Mouse (Mus musculus): ENCODE measurements at regions not wholly inside any gene's neighbourhood (a gene's known extent, or its start where the extent isn't known, plus 50 kb on each side); places are given as distances from the start of the nearest gene placed in this dataset.

DNA sequence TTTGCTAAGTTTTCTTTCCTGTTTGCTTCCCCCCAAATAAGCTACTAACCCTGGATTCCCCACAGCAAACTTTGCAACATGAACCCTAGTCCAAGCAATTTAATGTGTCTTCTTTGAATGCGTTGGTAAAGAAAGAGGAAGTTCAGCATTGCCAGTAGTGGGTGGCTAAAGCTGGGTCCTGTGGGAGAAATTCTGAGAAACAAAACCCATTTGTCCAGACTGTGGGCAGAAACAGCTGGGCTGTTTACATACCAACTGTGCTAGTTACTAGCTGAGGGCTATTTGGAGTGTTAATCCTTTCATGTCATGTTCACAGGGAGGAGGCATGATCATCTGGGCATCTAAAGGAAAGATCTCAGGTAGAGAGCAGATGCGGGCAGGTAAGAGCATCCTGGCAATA lies 51.8 kb upstream of the 1190002N15Rik start:
- no peaks in the 10 kb centered on the region for H3K36me3 ChIP-seq (replicated peaks)
- H3K4me3 ChIP-seq: no peak overlapping the region
- ATAC-seq (replicated peaks): no peak
- H3K4me2 ChIP-seq: no peak overlapping the region
- H3K4me1 ChIP-seq: no peaks in the 10 kb centered on the region
- no peak overlapping the region for H3K9ac ChIP-seq
- H3K27me3 ChIP-seq (replicated peaks): no peaks in the 10 kb centered on the region
- WGBS: 91% methylated on average over 2 of the region's 2 CpGs
- no peaks in the 10 kb centered on the region for H3K9me3 ChIP-seq
- no peak overlapping the region for H3K27ac ChIP-seq

- Histone ChIP-seq H3K36me3 (replicated peaks) (no peaks in the 10 kb centered on the region), H3K4me2 (no peak overlapping the region), H3K4me3 (no peak overlapping the region), H3K9me3 (no peaks in the 10 kb centered on the region), H3K27ac (no peak overlapping the region), H3K9ac (no peak overlapping the region), H3K4me1 (peaks cover 2% of the 10 kb centered on the region; the same call in 1 of the 2 replicates), H3K27me3 (replicated peaks) (no peaks in the 10 kb centered on the region)
- ATAC-seq (replicated peaks): no peak
- 92% methylated on average over 2 of the region's 2 CpGs for WGBS
Measured at GRCm38 (mm10) chr9:94604993-94605392, 64.7 kb upstream of the Slc9a9 start.

DNA sequence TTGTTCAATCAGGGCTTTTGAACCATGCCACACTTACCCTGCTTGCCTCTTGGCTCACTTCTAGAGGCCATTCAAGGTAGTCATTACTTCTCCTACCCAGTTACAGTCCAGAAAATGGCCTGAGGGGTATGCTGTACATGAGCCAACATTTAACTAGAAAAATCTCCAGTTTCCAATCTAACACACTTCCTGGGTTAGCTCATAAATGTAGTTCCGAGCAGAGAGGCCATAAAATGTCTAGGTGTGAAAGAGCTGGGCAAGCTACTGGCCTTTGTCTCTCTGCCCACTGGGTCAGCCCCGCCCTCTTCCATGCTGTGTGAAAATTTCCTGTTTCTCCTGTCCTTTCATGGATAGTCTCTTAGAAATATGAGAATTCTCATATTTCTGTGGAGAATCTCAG lies 63.3 kb upstream of the Slc9a9 start:
- Histone ChIP-seq H3K4me1 (peaks cover 13% of the 10 kb centered on the region), H3K4me3 (no peak overlapping the region), H3K9ac (no peak overlapping the region), H3K9me3 (no peaks in the 10 kb centered on the region), H3K27ac (no peak overlapping the region), H3K4me2 (no peak overlapping the region), H3K27me3 (replicated peaks) (no peaks in the 10 kb centered on the region), H3K36me3 (replicated peaks) (no peaks in the 10 kb centered on the region)
- no peak for ATAC-seq (replicated peaks)
- 78% methylated on average over 2 of the region's 2 CpGs for WGBS

DNA sequence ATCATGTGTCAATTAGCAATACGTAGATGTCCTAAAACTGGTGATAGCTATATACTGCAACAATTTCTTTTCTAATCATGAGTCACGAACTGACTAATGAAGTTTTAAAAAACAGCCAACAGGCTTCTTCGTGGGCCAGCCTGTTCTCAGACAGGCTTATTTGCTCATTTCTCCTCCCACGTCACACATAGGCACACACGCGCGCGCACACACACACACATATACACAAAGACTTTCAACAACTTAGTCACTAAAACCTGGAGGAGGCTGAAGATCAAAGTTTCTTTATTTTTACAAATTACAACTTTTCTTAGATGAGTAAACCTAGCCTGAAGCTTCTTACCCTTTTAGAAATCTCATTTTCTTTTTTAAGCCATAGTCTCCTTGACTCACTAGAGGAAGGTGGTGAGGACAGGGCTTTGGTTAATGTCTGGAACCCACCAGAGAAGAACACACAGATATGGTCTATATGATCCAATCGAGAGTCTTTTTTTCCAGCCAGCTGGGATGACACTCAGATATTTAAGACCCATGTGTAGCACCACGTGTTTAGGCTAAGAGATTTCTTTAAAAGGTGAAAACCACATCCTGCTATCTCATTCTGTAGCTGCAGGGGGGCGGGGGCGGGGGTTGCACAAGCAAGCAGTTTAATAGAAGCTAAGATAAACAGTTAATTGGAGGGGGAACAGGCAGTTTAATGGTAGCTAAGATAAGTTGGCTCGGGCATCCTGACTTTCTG lies 62.5 kb upstream of the Slc9a9 start:
- H3K36me3 ChIP-seq (replicated peaks): no peaks in the 10 kb centered on the region
- no peaks in the 10 kb centered on the region for H3K27me3 ChIP-seq (replicated peaks)
- no peak overlapping the region for H3K4me3 ChIP-seq
- H3K4me1 ChIP-seq: peaks cover 13% of the 10 kb centered on the region
- no peak overlapping the region for H3K27ac ChIP-seq
- no peak overlapping the region for H3K9ac ChIP-seq
- H3K4me2 ChIP-seq: no peak overlapping the region
- WGBS: 85% methylated on average over 13 of the region's 13 CpGs
- no peaks in the 10 kb centered on the region for H3K9me3 ChIP-seq
- ATAC-seq (replicated peaks): no peak

GRCm38 (mm10) chr9:94607750-94608106 lies 62.0 kb upstream of the Slc9a9 start:
- no peak overlapping the region for H3K9ac ChIP-seq
- no peaks in the 10 kb centered on the region for H3K36me3 ChIP-seq (replicated peaks)
- peaks cover 13% of the 10 kb centered on the region for H3K4me1 ChIP-seq
- ATAC-seq (replicated peaks): no peak
- no peak overlapping the region for H3K27ac ChIP-seq
- H3K27me3 ChIP-seq (replicated peaks): no peaks in the 10 kb centered on the region
- H3K9me3 ChIP-seq: no peaks in the 10 kb centered on the region
- WGBS: 85% methylated on average over 2 of the region's 2 CpGs
- H3K4me2 ChIP-seq: no peak overlapping the region
- no peak overlapping the region for H3K4me3 ChIP-seq

DNA sequence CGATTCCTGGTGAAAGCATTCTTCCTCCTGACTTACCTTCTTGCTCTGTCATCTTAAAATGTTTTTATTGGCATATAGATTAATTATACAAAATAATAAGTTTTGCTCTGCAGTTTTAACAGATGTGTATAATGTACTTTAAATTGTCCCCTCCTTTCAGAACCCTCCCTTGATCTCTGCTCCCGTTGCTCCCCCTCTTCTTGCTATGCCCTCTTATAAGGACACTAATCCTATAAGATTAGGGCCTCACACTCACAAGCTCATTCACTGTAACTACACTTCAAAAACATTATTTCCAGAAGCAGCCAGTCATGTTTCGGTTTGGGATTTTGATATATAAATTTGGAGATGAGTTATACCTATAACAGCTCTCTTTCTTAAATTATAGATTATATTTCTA lies 59.6 kb upstream of the Slc9a9 start:
- no peak overlapping the region for H3K4me3 ChIP-seq
- no peak overlapping the region for H3K27ac ChIP-seq
- H3K9ac ChIP-seq: no peak overlapping the region
- H3K27me3 ChIP-seq (replicated peaks): no peaks in the 10 kb centered on the region
- H3K4me1 ChIP-seq: peaks cover 13% of the 10 kb centered on the region
- no peaks in the 10 kb centered on the region for H3K36me3 ChIP-seq (replicated peaks)
- ATAC-seq (replicated peaks): no peak
- no peak overlapping the region for H3K4me2 ChIP-seq
- no peaks in the 10 kb centered on the region for H3K9me3 ChIP-seq
- 35% methylated on average over 3 of the region's 3 CpGs for WGBS

DNA sequence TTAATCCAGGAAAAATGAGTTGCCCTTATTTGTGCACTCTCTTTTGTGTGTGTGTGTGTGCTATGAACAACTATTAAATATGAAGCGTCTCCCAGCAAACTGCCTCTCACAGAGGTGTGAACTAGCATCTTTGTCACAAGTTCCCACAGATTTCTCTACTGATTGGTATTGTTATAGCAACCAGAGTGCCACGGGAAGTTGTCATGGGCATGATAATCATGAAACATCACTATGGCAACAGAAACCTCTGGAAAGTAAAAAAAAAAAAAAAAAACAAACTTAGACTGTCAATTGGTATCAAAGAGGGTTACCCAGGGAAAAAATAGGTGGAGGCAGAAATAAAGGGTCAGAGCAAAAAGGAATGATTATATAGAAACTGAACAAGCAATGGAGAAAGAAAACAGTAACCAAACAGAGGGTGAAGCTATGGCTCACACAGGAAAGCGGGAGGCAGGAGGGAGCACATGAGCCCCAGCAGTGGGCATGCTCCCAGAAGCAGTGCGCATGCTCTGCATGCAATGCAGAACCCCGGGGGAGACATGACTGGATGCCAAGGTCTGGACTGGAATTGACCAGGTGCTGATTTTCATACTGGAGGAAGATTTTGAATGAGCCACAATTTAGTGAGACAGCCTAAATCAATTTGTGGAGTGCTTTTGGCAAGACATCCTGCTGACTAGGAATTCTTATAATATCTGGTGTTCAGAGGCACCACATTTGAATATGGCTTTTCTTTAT lies 58.9 kb upstream of the Slc9a9 start:
- H3K27me3 ChIP-seq (replicated peaks): no peaks in the 10 kb centered on the region
- no peaks in the 10 kb centered on the region for H3K9me3 ChIP-seq
- H3K4me3 ChIP-seq: no peak overlapping the region
- 13% methylated on average over 5 of the region's 5 CpGs for WGBS
- H3K36me3 ChIP-seq (replicated peaks): no peaks in the 10 kb centered on the region
- peaks cover 13% of the 10 kb centered on the region for H3K4me1 ChIP-seq
- no peak overlapping the region for H3K9ac ChIP-seq
- peak overlapping the region; percentile 71 for H3K27ac ChIP-seq
- ATAC-seq (replicated peaks): peak; percentile 86
- H3K4me2 ChIP-seq: peak overlapping the region; percentile 17; the same call in 1 of the 2 replicates

GRCm38 (mm10) chr9:94613891-94614671 lies 55.6 kb upstream of the Slc9a9 start:
- Histone ChIP-seq H3K27me3 (replicated peaks) (no peaks in the 10 kb centered on the region), H3K4me3 (no peak overlapping the region), H3K4me1 (peaks cover 13% of the 10 kb centered on the region), H3K27ac (no peak overlapping the region), H3K4me2 (no peak overlapping the region), H3K9ac (no peak overlapping the region), H3K36me3 (replicated peaks) (no peaks in the 10 kb centered on the region), H3K9me3 (no peaks in the 10 kb centered on the region)
- WGBS: 39% methylated on average over 6 of the region's 6 CpGs
- ATAC-seq (replicated peaks): peak; percentile 80

- no peaks in the 10 kb centered on the region for H3K9me3 ChIP-seq
- no peak overlapping the region for H3K4me2 ChIP-seq
- ATAC-seq (replicated peaks): no peak
- H3K27me3 ChIP-seq (replicated peaks): no peaks in the 10 kb centered on the region
- H3K9ac ChIP-seq: no peak overlapping the region
- H3K27ac ChIP-seq: no peak overlapping the region
- H3K4me1 ChIP-seq: peaks cover 9% of the 10 kb centered on the region
- 91% methylated on average over 11 of the region's 11 CpGs for WGBS
- no peaks in the 10 kb centered on the region for H3K36me3 ChIP-seq (replicated peaks)
- no peak overlapping the region for H3K4me3 ChIP-seq
Measured at GRCm38 (mm10) chr9:94615205-94615604, 54.5 kb upstream of the Slc9a9 start.

- 88% methylated on average over 6 of the region's 6 CpGs for WGBS
- Histone ChIP-seq H3K4me3 (no peak overlapping the region), H3K4me2 (no peak overlapping the region), H3K9me3 (no peaks in the 10 kb centered on the region), H3K9ac (no peak overlapping the region), H3K27ac (no peak overlapping the region), H3K27me3 (replicated peaks) (no peaks in the 10 kb centered on the region), H3K36me3 (replicated peaks) (no peaks in the 10 kb centered on the region), H3K4me1 (no peaks in the 10 kb centered on the region)
- ATAC-seq (replicated peaks): no peak
Measured at GRCm38 (mm10) chr9:94618079-94618786, 51.5 kb upstream of the Slc9a9 start.

All from midbrain, embryonic 15.5 days (tissue).